Mouse (Mus musculus) lung, adult 2 months (tissue): ENCODE measurements at regions not wholly inside any gene's neighbourhood (a gene's known extent, or its start where the extent isn't known, plus 50 kb on each side); places are given as distances from the start of the nearest gene placed in this dataset.

Source experiments
- DNase-seq: peaks from one replicate; pipeline ENCODE4 v3.0.0; 2022
- H3K4me1 ChIP-seq: fragments of 200-500 bp; 2 replicates; pipeline ENCODE4 v1.6.1; 2011; ENCODE audit warnings: low read length; ENCODE audit not compliant: control insufficient read depth, insufficient read depth
- H3K4me3 ChIP-seq: fragments of 200-500 bp; replicated peaks from 2 replicates; pipeline ENCODE3; 2011; ENCODE audit warnings: low read depth, mild to moderate bottlenecking, control low read depth, low read length; ENCODE audit errors: extremely low read depth
- CTCF ChIP-seq: fragments of 200-500 bp; IDR thresholded peaks from 2 replicates; pipeline ENCODE4 v1.5.1; 2011; ENCODE audit warnings: mild to moderate bottlenecking, low read length, control low read depth; ENCODE audit not compliant: insufficient read depth
- POLR2A ChIP-seq: fragments of 200-500 bp; IDR thresholded peaks from 2 replicates; pipeline ENCODE4 v1.6.1; 2011; ENCODE audit warnings: low read depth, mild to moderate bottlenecking, control low read depth, low read length, borderline replicate concordance; ENCODE audit errors: extremely low read depth
- WGBS: fragments of 180-500 bp; shearing (Covaris S2); methylation state at CpG from one replicate; pipeline ENCODE4 v1.1.7; 2018; 5-methylcytosine and 5-hydroxymethylcytosine counted together

DNA sequence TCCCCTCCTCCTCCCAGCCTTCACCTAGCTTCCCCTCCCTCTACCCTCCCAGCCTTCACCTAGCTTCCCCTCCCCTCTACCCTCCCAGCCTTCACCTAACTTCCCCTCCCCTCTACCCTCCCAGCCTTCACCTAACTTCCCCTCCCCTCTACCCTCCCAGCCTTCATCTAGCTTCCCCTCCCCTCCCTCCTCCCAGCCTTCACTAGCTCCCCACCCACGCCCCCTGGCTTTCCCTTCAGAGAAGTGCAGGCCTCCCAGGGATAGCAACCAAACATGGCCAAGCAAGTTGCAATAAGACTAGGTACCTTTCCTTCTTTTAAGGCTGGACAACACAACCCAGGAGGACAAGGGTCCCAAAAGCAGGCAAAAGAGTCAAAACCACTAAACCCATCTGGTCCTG is 248.5 kb downstream of the Ankrd16 start:
- WGBS: 76% methylated on average over 1 of the region's 1 CpGs
- Histone ChIP-seq H3K4me3 (no peak overlapping the region), H3K4me1 (no peaks in the 10 kb centered on the region; the same call in 1 of the 2 replicates)
- no peak for DNase-seq
- no peak for TF ChIP-seq POLR2A
- TF ChIP-seq CTCF: no peak

DNA sequence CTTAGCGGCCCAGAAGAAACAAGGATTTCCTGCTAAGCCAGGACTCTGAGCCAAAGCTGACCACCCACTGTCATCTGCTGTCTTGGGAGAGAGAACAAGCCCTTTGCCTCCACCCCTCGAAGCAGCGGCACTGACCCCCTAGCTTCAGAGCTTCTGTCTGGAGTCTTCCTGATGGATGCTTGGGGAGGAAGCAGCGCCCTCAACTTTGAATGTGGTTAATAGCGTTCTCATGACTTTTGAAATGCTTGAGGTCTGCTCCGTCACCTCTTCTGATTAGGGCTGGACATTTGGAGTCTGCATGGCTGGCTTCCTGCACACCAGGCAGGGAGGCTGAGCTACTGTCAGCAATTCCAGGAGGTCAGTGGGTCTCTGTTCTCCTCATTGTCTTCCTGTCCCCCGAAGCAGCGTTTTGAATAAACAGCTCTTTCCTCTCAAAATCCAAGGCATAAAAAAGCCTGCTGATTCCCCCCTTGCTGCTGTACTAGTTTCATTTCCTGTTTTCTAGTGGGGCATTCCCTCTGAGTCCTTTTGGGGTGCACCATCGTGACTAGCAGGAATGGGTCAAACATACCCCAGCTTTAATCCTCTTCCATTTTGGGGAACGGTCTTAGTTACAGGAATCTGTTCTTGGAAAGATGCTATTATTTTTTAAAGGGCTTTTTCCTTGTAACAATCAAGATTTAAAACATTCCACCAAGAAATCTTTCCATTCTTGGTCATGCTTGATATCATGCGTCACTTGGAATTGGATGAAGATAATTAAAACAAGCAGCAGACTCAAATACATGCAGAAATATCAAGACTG is 256.0 kb downstream of the Ankrd16 start:
- 30% methylated on average over 11 of the region's 11 CpGs for WGBS
- Histone ChIP-seq H3K4me3 (peak overlapping the region; percentile 28), H3K4me1 (peaks cover 4% of the 10 kb centered on the region)
- DNase-seq: no peak
- no peak for TF ChIP-seq POLR2A
- no peak for TF ChIP-seq CTCF

DNA sequence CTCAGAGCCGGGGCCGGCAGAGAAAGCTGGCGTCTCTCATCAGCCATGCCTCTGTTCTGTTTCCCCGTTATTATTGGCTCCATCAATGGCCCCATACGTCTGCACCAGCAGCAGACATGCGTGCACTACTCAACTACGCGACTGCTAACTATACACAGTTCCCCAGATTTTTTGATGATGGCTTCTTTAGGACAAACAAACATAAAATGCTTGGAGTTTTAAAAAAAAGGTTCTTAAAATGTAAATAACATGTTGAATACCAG is 256.6 kb downstream of the Ankrd16 start:
- TF ChIP-seq CTCF (no peak), POLR2A (no peak)
- WGBS: 61% methylated on average over 8 of the region's 8 CpGs
- Histone ChIP-seq H3K4me3 (no peak overlapping the region), H3K4me1 (peaks cover 4% of the 10 kb centered on the region)
- no peak for DNase-seq

DNA sequence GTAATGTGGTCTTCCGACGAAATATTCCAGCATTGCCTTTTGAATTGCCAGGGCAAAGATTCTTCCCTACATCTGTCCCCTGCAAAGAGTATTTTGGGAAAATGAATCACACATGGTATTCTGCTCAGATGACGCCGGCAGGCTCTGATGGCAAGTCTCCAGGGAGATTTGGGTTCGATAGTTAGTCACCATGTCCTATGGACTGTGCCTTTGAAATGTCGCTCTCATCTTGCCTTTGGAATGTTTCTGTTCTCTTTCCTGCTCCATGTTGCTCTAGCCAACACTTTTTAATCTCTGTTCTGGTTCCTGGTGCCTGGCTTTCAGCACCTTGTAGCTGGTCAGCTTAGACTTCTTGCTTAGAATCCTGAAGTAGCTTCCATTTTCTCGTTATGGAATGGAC is 252.3 kb downstream of the Itga8 start:
- WGBS: 65% methylated on average over 7 of the region's 7 CpGs
- DNase-seq: no peak
- no peaks in the 10 kb centered on the region; the same call in 1 of the 2 replicates for H3K4me1 ChIP-seq
- TF ChIP-seq CTCF: no peak
- H3K4me3 ChIP-seq: no peak overlapping the region

DNA sequence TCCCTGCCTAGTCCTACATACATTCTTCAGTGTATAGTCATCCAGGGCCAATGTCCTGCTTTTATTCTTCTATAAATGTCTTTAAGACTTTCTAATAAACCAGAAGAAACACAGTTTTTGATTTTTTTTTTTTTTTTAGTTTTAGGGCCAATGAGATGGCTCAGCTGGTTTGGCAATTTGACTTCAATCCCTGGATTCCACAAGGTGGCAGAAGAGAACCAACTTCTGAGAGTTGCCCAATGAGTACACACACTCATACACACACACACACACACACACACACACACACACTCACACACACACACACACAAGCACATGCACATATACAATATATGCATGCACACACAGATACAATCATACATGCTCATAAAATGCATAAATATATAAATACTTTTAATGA is 251.8 kb downstream of the Itga8 start:
- Histone ChIP-seq H3K4me1 (no peaks in the 10 kb centered on the region; the same call in 1 of the 2 replicates), H3K4me3 (no peak overlapping the region)
- DNase-seq: no peak
- no peak for TF ChIP-seq CTCF

DNA sequence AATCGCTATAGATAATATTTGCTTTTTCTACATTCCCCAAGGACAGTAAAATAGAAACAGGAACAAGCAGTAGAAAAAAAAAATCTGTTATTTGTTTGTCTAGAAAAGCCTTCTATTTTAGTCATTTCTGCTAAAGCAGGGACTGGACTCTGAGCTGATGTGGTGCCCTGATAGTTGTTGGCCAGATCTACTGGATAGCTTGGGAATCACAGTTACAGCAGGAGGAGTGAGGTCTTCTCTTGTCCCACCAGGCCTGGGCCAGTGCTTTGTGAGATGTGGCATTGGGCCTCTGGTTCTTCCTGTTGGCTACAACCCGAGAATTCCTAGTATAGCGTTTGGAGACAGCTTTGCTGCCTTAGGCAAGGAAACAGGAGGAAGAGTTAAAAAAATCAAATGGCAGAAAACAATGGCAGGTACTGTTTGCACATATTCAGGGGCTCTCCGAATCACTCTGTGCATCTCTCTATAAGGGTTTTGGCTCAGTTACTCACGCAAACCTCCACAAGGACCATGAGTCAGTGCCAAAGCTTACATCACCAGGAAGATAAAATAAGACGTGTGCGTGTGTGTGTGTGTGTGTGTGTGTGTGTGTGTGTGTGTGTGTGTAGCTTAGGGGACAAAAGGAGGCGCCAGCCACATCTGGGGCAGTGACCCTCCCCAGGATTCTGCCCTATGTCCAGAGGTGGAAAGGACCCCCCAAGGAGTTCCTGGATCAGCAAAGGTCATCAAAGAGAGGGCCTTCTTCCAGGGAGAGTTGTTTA is 248.1 kb downstream of the Itga8 start:
- no peak overlapping the region for H3K4me3 ChIP-seq
- WGBS: 28% methylated on average over 8 of the region's 8 CpGs
- no peak for DNase-seq
- TF ChIP-seq POLR2A: no peak
- TF ChIP-seq CTCF: no peak
- H3K4me1 ChIP-seq: no peaks in the 10 kb centered on the region; the same call in 1 of the 2 replicates

DNA sequence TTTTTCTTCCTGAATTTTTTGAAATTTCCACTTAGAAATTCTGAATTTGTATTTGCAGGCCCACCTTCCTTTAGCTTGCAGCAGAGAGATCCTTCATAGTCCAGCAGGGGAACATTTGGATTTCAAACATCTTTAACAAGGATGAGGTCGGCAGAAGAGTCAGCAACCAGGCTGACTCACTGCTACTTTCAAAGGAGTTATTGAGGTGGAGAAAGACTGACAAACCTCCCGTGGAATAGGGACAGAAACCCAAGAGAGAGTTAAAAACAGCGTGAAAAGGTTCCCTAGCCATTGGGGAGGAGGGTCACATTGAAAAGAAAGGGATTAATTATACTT is 247.6 kb downstream of the Itga8 start:
- H3K4me3 ChIP-seq: no peak overlapping the region
- H3K4me1 ChIP-seq: no peaks in the 10 kb centered on the region; the same call in 1 of the 2 replicates
- WGBS: 56% methylated on average over 3 of the region's 3 CpGs
- no peak for DNase-seq
- TF ChIP-seq POLR2A: no peak
- no peak for TF ChIP-seq CTCF
